Mouse (Mus musculus) midbrain, embryonic 12.5 days (tissue): ENCODE data around the gene Tmem52b. TPM values are rescaled to one million over a fixed set of nuclear protein-coding genes. Genes with fewer than 3 reads are reported as not detected.

Experiments
- ATAC-seq: fragments of 200-750 bp; cut with Nextera tagmentation; 2 replicates; pipeline ENCODE4 v1.8.0; 2017; ENCODE audit warnings: low read depth, moderate TSS enrichment, moderate library complexity; ENCODE audit not compliant: low FRiP score
- H3K27ac ChIP-seq: fragments of 300-500 bp; sonication (generic); replicated peaks from 2 replicates; pipeline ENCODE4 v1.5.1; 2016; ENCODE audit warnings: mild to moderate bottlenecking
- H3K27me3 ChIP-seq: fragments of 300-500 bp; sonication (generic); 2 replicates; pipeline ENCODE4 v1.6.1; 2016; ENCODE audit warnings: mild to moderate bottlenecking
- H3K36me3 ChIP-seq: fragments of 300-500 bp; sonication (generic); 2 replicates; pipeline ENCODE4 v1.6.1; 2016
- H3K4me1 ChIP-seq: fragments of 300-500 bp; sonication (generic); 2 replicates; pipeline ENCODE4 v1.6.1; 2016
- H3K4me2 ChIP-seq: fragments of 300-500 bp; sonication (generic); replicated peaks from 2 replicates; pipeline ENCODE4 v1.6.1; 2016; ENCODE audit warnings: mild to moderate bottlenecking, moderate library complexity
- H3K4me3 ChIP-seq: fragments of 300-500 bp; sonication (generic); 2 replicates; pipeline ENCODE4 v1.5.1; 2016; ENCODE audit warnings: mild to moderate bottlenecking
- H3K9ac ChIP-seq: fragments of 300-500 bp; sonication (generic); replicated peaks from 2 replicates; pipeline ENCODE4 v1.6.1; 2016; ENCODE audit warnings: mild to moderate bottlenecking, moderate library complexity
- H3K9me3 ChIP-seq: fragments of 300-500 bp; sonication (generic); 2 replicates; pipeline ENCODE4 v1.6.1; 2016; ENCODE audit warnings: mild to moderate bottlenecking
- WGBS: fragments of 180-500 bp; shearing (Covaris S2); methylation state at CpG from one replicate; pipeline ENCODE4 v1.1.7; 2016; 5-methylcytosine and 5-hydroxymethylcytosine counted together
- polyA plus RNA-seq: library from polyadenylated mRNA; unstranded; fragments of >200 nt; fragmentation: Nextera tagmentation; extraction: Ambion mirVana; gene quantifications from 2 replicates; pipeline ENCODE4 v1.2.1, GENCODE M21; 2016

Gene Tmem52b
- polyA plus RNA-seq, 1 experiment from 2014 or later: not detected

GRCm38 (mm10) chr6:129559641-129560027 is 47.3 kb downstream of the Tmem52b start:
- Histone ChIP-seq H3K4me2 (no peak overlapping the region), H3K27ac (no peak overlapping the region), H3K9me3 (no peaks in the 10 kb centered on the region), H3K4me1 (peaks cover 11% of the 10 kb centered on the region), H3K4me3 (no peak overlapping the region), H3K36me3 (no peaks in the 10 kb centered on the region), H3K27me3 (no peaks in the 10 kb centered on the region), H3K9ac (no peak overlapping the region)
- 58% methylated on average over 4 of the region's 4 CpGs for WGBS
- peak; percentile 52 for ATAC-seq

- Histone ChIP-seq H3K4me1 (no peaks in the 10 kb centered on the region), H3K27me3 (no peaks in the 10 kb centered on the region), H3K27ac (no peak overlapping the region), H3K9ac (no peak overlapping the region), H3K9me3 (no peaks in the 10 kb centered on the region), H3K4me3 (no peak overlapping the region), H3K36me3 (no peaks in the 10 kb centered on the region), H3K4me2 (no peak overlapping the region)
- no peak for ATAC-seq
- 85% methylated on average over 2 of the region's 2 CpGs for WGBS
These were observed 52.9 kb downstream of the Tmem52b start for GRCm38 (mm10) chr6:129565257-129565656.

Other genes with a start within 250 kb of the Tmem52b start
- gene Cd69, start 237.1 kb upstream of the Tmem52b start, polyA plus RNA-seq: not detected in 2 replicates
- not detected in 2 replicates for gene 4922502D21Rik, start 180.8 kb upstream of the Tmem52b start, polyA plus RNA-seq
- 0.14 and 0.21 TPM in 2 replicates for gene Clec12a, start 169.9 kb upstream of the Tmem52b start, polyA plus RNA-seq
- gene Clec12b, start 126.7 kb upstream of the Tmem52b start, polyA plus RNA-seq: not detected in 2 replicates
- 7.1 and 9.0 TPM in 2 replicates for gene Clec1b, start 115.3 kb upstream of the Tmem52b start, polyA plus RNA-seq
- 0.17 and 0.22 TPM in 2 replicates for gene Clec9a, start 103.7 kb upstream of the Tmem52b start, polyA plus RNA-seq
- 0.86 and 1.3 TPM in 2 replicates for gene Clec1a, start 60.6 kb upstream of the Tmem52b start, polyA plus RNA-seq
- 0.06 and 0.07 TPM in 2 replicates for gene Olr1, start 5.4 kb upstream of the Tmem52b start, polyA plus RNA-seq
- 94.3 and 96.6 TPM in 2 replicates for gene Gabarapl1, start 20.6 kb downstream of the Tmem52b start, polyA plus RNA-seq
- not detected in 2 replicates for gene Klre1, start 65.3 kb downstream of the Tmem52b start, polyA plus RNA-seq
- 0.47 TPM in 1 of 2 replicates, not detected in the other for gene Klrd1, start 79.2 kb downstream of the Tmem52b start, polyA plus RNA-seq
- gene Klrk1, start 111.3 kb downstream of the Tmem52b start, polyA plus RNA-seq: 0.32 and 0.34 TPM in 2 replicates
- gene Klrc3, start 130.8 kb downstream of the Tmem52b start, polyA plus RNA-seq: not detected in 2 replicates
- not detected in 2 replicates for gene Klrc2, start 148.1 kb downstream of the Tmem52b start, polyA plus RNA-seq
- gene Klrc1, start 166.4 kb downstream of the Tmem52b start, polyA plus RNA-seq: not detected in 2 replicates
- gene Klri1, start 204.6 kb downstream of the Tmem52b start, polyA plus RNA-seq: not detected in 2 replicates
- not detected in 2 replicates for gene Klri2, start 227.9 kb downstream of the Tmem52b start, polyA plus RNA-seq